Mouse (Mus musculus) bone marrow, adult 2 months (tissue): Measurements from ENCODE around the gene Pus10. TPM values are rescaled to one million over a fixed set of nuclear protein-coding genes. Genes with fewer than 3 reads are reported as not detected.
"Not testable (repeated sequence)": the region's sequence is repeated elsewhere in the genome, so short reads cannot be mapped to it uniquely, and the experiment has no call there.

Source experiments
- H3K27ac ChIP-seq: fragments of 200-500 bp; 2 replicates; pipeline ENCODE4 v1.5.1; 2012; ENCODE audit warnings: low read depth, mild to moderate bottlenecking, control low read depth, inconsistent platforms, low read length; ENCODE audit not compliant: control insufficient read depth, poor library complexity, insufficient read depth
- H3K4me1 ChIP-seq: fragments of 200-500 bp; 2 replicates; pipeline ENCODE4 v1.6.1; 2011; ENCODE audit warnings: low read length; ENCODE audit not compliant: control insufficient read depth, insufficient read depth
- H3K4me3 ChIP-seq: fragments of 200-500 bp; replicated peaks from 2 replicates; pipeline ENCODE3; 2011; ENCODE audit warnings: mild to moderate bottlenecking, low read depth, low read length, control low read depth; ENCODE audit not compliant: control insufficient read depth
- CTCF ChIP-seq: fragments of 200-500 bp; IDR thresholded peaks from 2 replicates; pipeline ENCODE4 v1.5.1; 2011; ENCODE audit warnings: low read length, control low read depth; ENCODE audit not compliant: control insufficient read depth, insufficient read depth
- POLR2A ChIP-seq: fragments of 200-500 bp; IDR thresholded peaks from 2 replicates; pipeline ENCODE4 v1.6.1; 2011; ENCODE audit warnings: low read depth, mild to moderate bottlenecking, control low read depth, low read length, borderline replicate concordance; ENCODE audit not compliant: control insufficient read depth
- WGBS: fragments of 180-500 bp; shearing (Covaris S2); methylation state at CpG from one replicate; pipeline ENCODE4 v1.1.7; 2018; 5-methylcytosine and 5-hydroxymethylcytosine counted together
- polyA plus RNA-seq: library from polyadenylated mRNA; stranded (reverse); fragments of >200 nt; gene quantifications from 2 replicates; pipeline ENCODE4 v1.2.4, GENCODE M21; 2011; ENCODE audit warnings: low replicate concordance; ENCODE audit not compliant: missing spikeins, insufficient read depth, insufficient read length

Pus10 gene
- polyA plus RNA-seq, 1 experiment = 12.0 TPM

GRCm38 (mm10) chr11:23754329-23754728 lies 88.9 kb downstream of the Pus10 start:
- TF ChIP-seq CTCF (no peak), POLR2A (no peak)
- H3K4me1 ChIP-seq = no peaks in the 10 kb centered on the region; the same call in 1 of the 2 replicates

GRCm38 (mm10) chr11:23758218-23758617 lies 92.7 kb downstream of the Pus10 start:
- Histone ChIP-seq H3K27ac (no peak overlapping the region), H3K4me3 (no peak overlapping the region), H3K4me1 (no peaks in the 10 kb centered on the region; the same call in 1 of the 2 replicates)
- no peak for TF ChIP-seq CTCF
- TF ChIP-seq POLR2A = no peak
- WGBS = 34% methylated on average over 2 of the region's 2 CpGs

More at GRCm38 (mm10) chr11:23754329-23754728, 88.9 kb downstream of the Pus10 start:
- Histone ChIP-seq H3K27ac (no peak overlapping the region), H3K4me3 (no peak overlapping the region)

DNA sequence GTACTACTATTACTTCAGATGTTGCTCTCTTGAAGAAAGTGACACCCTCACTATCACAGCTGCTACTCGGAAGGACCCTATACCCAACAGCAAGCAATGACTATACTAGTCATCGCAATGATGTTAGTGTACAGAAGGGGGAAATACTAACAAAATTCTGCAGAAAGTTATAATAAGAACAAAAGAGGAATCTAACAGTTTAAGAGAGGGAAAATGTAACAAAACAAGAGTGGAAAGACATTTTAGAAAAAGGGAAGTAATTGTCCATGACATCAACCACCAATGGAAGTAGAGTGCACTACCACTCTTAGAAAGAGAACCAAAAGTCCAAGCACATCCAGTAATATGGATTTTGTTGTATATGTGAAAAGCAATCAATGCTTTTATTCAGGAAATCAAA lies 97.2 kb downstream of the Pus10 start:
- H3K27ac ChIP-seq = no peak overlapping the region
- no peak overlapping the region for H3K4me3 ChIP-seq
- H3K4me1 ChIP-seq = no peaks in the 10 kb centered on the region; the same call in 1 of the 2 replicates
- 69% methylated on average over 2 of the region's 2 CpGs for WGBS
- no peak for TF ChIP-seq CTCF
- no peak for TF ChIP-seq POLR2A

- H3K27ac ChIP-seq, H3K4me3 ChIP-seq, H3K4me1 ChIP-seq: not testable (repeated sequence)
- WGBS = 81% methylated on average over 5 of the region's 5 CpGs
Measured at GRCm38 (mm10) chr11:23767369-23767768, 101.9 kb downstream of the Pus10 start.

- TF ChIP-seq CTCF (no peak), POLR2A (no peak)
- no peak overlapping the region for H3K27ac ChIP-seq
- WGBS = 0% methylated on average over 1 of the region's 1 CpGs
- H3K4me3 ChIP-seq = no peak overlapping the region
- H3K4me1 ChIP-seq = no peaks in the 10 kb centered on the region; the same call in 1 of the 2 replicates
Measured at GRCm38 (mm10) chr11:23767928-23768327, 102.5 kb downstream of the Pus10 start.

GRCm38 (mm10) chr11:23769033-23769432 lies 103.6 kb downstream of the Pus10 start:
- H3K27ac ChIP-seq = no peak overlapping the region
- H3K4me3 ChIP-seq = no peak overlapping the region
- TF ChIP-seq POLR2A (no peak), CTCF (no peak)
- no peaks in the 10 kb centered on the region; the same call in 1 of the 2 replicates for H3K4me1 ChIP-seq

DNA sequence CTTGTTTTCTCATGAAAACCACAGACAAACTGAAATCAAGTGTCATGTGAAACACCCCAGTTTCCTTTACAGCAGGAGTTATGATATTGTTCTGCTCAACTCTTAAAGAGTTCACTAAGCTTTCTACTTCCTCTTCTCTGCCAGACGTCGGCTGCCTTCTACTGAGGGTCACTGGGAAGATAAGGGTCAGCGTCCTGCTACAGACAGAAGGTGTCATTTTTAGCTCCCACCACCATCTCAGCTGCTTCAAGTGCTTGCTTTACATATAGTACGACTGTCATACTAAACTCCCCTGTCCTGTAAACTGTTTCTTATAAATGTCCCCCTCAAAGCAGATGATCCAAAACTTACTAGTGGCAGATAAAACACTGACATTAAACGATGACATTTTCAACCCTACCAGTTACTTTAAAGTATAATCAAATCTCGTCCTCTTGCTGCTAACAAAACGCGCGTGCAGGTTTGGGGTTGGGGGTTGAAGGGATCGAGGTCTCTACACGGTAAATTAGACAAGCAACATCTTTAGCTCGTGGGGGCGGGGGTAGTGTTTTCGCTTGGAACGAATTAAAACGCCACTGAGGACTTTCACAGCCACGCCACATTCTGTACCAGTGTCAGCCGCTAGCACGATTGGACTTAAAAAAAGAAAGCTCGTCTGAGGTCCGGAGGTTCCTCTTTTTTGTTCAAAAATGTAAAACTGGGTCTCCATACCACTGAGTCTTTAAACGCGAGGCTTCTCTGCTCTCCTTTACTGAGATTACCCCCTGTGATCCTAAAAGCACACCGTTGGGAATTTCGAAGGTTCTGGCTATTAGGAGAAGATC lies 104.4 kb downstream of the Pus10 start:
- Histone ChIP-seq H3K4me3 (peak overlapping the region; percentile 90), H3K27ac (peak overlapping the region; percentile 100), H3K4me1 (no peaks in the 10 kb centered on the region; the same call in 1 of the 2 replicates)
- TF ChIP-seq CTCF (no peak), POLR2A (no peak)
- WGBS = under 1% methylated on average over 25 of the region's 25 CpGs

- Histone ChIP-seq H3K4me3 (peak overlapping the region; percentile 90), H3K27ac (peak overlapping the region; percentile 100), H3K4me1 (no peaks in the 10 kb centered on the region; the same call in 1 of the 2 replicates)
- no peak for TF ChIP-seq CTCF
- TF ChIP-seq POLR2A = no peak
- under 1% methylated on average over 24 of the region's 24 CpGs for WGBS
Measured at GRCm38 (mm10) chr11:23770510-23770759, 105.0 kb downstream of the Pus10 start.
